Mouse (Mus musculus) E14TG2a.4 (cell line): ENCODE data around the gene Ccdc141.

ENCODE experiments used
- H3K27me3 ChIP-seq: 2 replicates; pipeline ENCODE4 v1.6.1; 2014; ENCODE audit warnings: low read length, control low read depth; ENCODE audit not compliant: insufficient read depth
- H3K36me3 ChIP-seq: 2 replicates; pipeline ENCODE4 v1.6.1; 2014; ENCODE audit warnings: low read length, control low read depth; ENCODE audit not compliant: insufficient read depth
- H3K4me1 ChIP-seq: replicated peaks from 2 replicates; pipeline ENCODE4 v1.6.1; 2014; ENCODE audit warnings: low read depth, low read length, control low read depth
- H3K4me3 ChIP-seq: replicated peaks from 2 replicates; pipeline ENCODE4 v1.5.1; 2014; ENCODE audit warnings: mild to moderate bottlenecking, low read length
- H3K9me3 ChIP-seq: 2 replicates; pipeline ENCODE4 v1.6.1; 2014; ENCODE audit warnings: low read length, control low read depth
- CTCF ChIP-seq: conservative IDR thresholded peaks from 2 replicates; pipeline ENCODE4 v1.5.1; 2014; ENCODE audit warnings: low read length
- NANOG ChIP-seq: IDR thresholded peaks from 2 replicates; pipeline ENCODE4 v1.6.1; 2014; ENCODE audit warnings: borderline replicate concordance, low read length, mixed read lengths
- POU5F1 ChIP-seq: IDR thresholded peaks from 2 replicates; pipeline ENCODE4 v1.6.1; 2014; ENCODE audit warnings: low read length, borderline replicate concordance

Ccdc141 gene

DNA sequence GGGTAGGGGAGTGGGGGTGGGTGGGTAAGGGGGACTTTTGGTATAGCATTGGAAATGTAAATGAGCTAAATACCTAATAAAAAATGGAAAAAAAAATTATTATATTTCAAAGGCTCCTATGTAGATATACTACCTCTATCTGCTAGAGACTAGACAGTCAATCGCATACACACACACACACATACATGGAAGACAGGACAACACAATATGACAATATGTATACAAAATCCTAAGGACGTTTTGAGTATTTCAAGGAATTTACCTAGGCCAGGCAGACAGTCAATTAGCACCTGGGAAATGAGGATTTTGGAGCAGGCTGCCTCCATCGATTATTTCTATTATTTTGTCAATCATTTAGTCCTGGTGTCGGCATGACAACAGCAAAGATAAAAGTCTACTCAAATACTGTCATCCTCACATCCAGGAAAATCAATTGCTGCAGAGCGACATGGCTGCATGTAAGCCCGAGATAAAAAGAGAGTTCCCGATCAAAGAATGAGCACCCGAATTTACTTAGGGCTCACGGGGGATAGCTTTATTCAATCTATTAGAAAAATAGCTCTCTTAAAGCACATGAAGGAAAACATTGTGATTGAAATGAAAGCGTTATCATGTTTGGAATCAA lies 208.9 kb downstream of the Ccdc141 start:
- no peaks in the 10 kb centered on the region for H3K9me3 ChIP-seq
- H3K4me1 ChIP-seq, result no peaks in the 10 kb centered on the region
- H3K4me3 ChIP-seq, result no peak overlapping the region
- no peaks in the 10 kb centered on the region for H3K36me3 ChIP-seq
- TF ChIP-seq NANOG (no peak), POU5F1 (no peak), CTCF (no peak)
- H3K27me3 ChIP-seq, result no peaks in the 10 kb centered on the region
